Mouse (Mus musculus) heart, embryonic 15.5 days (tissue): ENCODE measurements around the gene Stx16. TPM values are rescaled to one million over a fixed set of nuclear protein-coding genes. Genes with fewer than 3 reads are reported as not detected.

Experiments
- ATAC-seq: fragments of 200-750 bp; cut with Nextera tagmentation; replicated peaks from 2 replicates; pipeline ENCODE4 v1.8.0; 2017; ENCODE audit warnings: low read depth, moderate TSS enrichment; ENCODE audit not compliant: insufficient number of reproducible peaks, insufficient read depth, low FRiP score
- H3K27ac ChIP-seq: fragments of 300-500 bp; sonication (generic); 2 replicates; pipeline ENCODE4 v1.5.1; 2015; ENCODE audit warnings: mild to moderate bottlenecking, inconsistent platforms
- H3K27me3 ChIP-seq: fragments of 300-500 bp; sonication (generic); 2 replicates; pipeline ENCODE4 v1.6.1; 2015; ENCODE audit warnings: inconsistent platforms
- H3K36me3 ChIP-seq: fragments of 300-500 bp; sonication (generic); 2 replicates; pipeline ENCODE4 v1.6.1; 2015; ENCODE audit warnings: mild to moderate bottlenecking, inconsistent platforms
- H3K4me1 ChIP-seq: fragments of 300-500 bp; sonication (generic); replicated peaks from 2 replicates; pipeline ENCODE4 v1.6.1; 2015; ENCODE audit warnings: inconsistent platforms
- H3K4me2 ChIP-seq: fragments of 300-500 bp; sonication (generic); 2 replicates; pipeline ENCODE4 v1.6.1; 2015; ENCODE audit warnings: inconsistent platforms, mild to moderate bottlenecking, moderate library complexity
- H3K4me3 ChIP-seq: fragments of 300-500 bp; sonication (generic); 2 replicates; pipeline ENCODE4 v1.5.1; 2015; ENCODE audit warnings: mild to moderate bottlenecking, inconsistent platforms
- H3K9ac ChIP-seq: fragments of 300-500 bp; sonication (generic); 2 replicates; pipeline ENCODE4 v1.6.1; 2015; ENCODE audit warnings: mild to moderate bottlenecking, inconsistent platforms
- H3K9me3 ChIP-seq: fragments of 300-500 bp; sonication (generic); replicated peaks from 2 replicates; pipeline ENCODE4 v1.6.1; 2016; ENCODE audit warnings: inconsistent platforms
- WGBS: fragments of 180-500 bp; shearing (Covaris S2); methylation state at CpG from one replicate; pipeline ENCODE4 v1.1.7; 2015; ENCODE audit warnings: mixed read lengths; 5-methylcytosine and 5-hydroxymethylcytosine counted together
- polyA plus RNA-seq: library from polyadenylated mRNA; unstranded; fragments of >200 nt; fragmentation: Nextera tagmentation; extraction: Ambion mirVana; gene quantifications from 2 replicates; pipeline ENCODE4 v1.2.1, GENCODE M21; 2015

Stx16 gene
- polyA plus RNA-seq, 1 experiment from 2014 or later = 8.1 TPM

- no peak overlapping the region for H3K27ac ChIP-seq
- no peak overlapping the region for H3K9ac ChIP-seq
- 70% methylated on average over 8 of the region's 8 CpGs for WGBS
- no peaks in the 10 kb centered on the region for H3K27me3 ChIP-seq
- peaks cover 12% of the 10 kb centered on the region for H3K4me1 ChIP-seq
- H3K9me3 ChIP-seq = no peaks in the 10 kb centered on the region
- no peak overlapping the region for H3K4me3 ChIP-seq
- H3K36me3 ChIP-seq = no peaks in the 10 kb centered on the region
- no peak overlapping the region for H3K4me2 ChIP-seq
- ATAC-seq = no peak
These were observed 54.5 kb downstream of the Stx16 start for GRCm38 (mm10) chr2:174130468-174131097.

GRCm38 (mm10) chr2:174132413-174132969 lies 56.4 kb downstream of the Stx16 start:
- H3K27me3 ChIP-seq = no peaks in the 10 kb centered on the region
- no peaks in the 10 kb centered on the region for H3K36me3 ChIP-seq
- no peak overlapping the region for H3K4me3 ChIP-seq
- no peak overlapping the region for H3K4me2 ChIP-seq
- H3K9ac ChIP-seq = no peak overlapping the region
- no peak overlapping the region for H3K27ac ChIP-seq
- H3K9me3 ChIP-seq = no peaks in the 10 kb centered on the region
- ATAC-seq = no peak
- peaks cover under 1% of the 10 kb centered on the region; the same call in 1 of the 2 replicates for H3K4me1 ChIP-seq
- WGBS = 66% methylated on average over 8 of the region's 8 CpGs

Other genes with a start within 250 kb of the Stx16 start
- 43.1 and 53.8 TPM in 2 replicates for gene Npepl1, start 34.0 kb downstream of the Stx16 start, polyA plus RNA-seq
- 1,401 and 1,438 TPM in 2 replicates for gene Gnas, start 208.0 kb downstream of the Stx16 start, polyA plus RNA-seq